ENCODE assay signal across 8 mouse cellular contexts in genomic region chr2:26639083-26639482, GRCm38 (mm10). TPM values are rescaled to one million over a fixed set of nuclear protein-coding genes. Genes with fewer than 3 reads are reported as not detected.
DNase-seq lines count a peak whose midpoint lies in the region; ATAC-seq and TF ChIP-seq lines count a peak whose summit lies in the region.

No protein-coding gene starts in this region.

- 0 out of 2 replicates have a peak overlapping the region, but pooled peaks have one; percentile 17 for H3K27ac ChIP-seq in embryonic facial prominence, embryonic 15.5 days (replicated peaks)
- peak overlapping the region; percentile 48 for H3K27ac ChIP-seq in hindbrain, embryonic 15.5 days (replicated peaks)
- H3K27ac ChIP-seq in liver, embryonic 12.5 days = peak overlapping the region; percentile 73

- no peaks in the 10 kb centered on the region for H3K9me3 ChIP-seq in E14TG2a.4 (ENCODE audit: low read length)
- H3K9me3 ChIP-seq in embryonic facial prominence, embryonic 15.5 days (replicated peaks) = no peaks in the 10 kb centered on the region
- H3K9me3 ChIP-seq in hindbrain, embryonic 15.5 days = no peaks in the 10 kb centered on the region
- H3K9me3 ChIP-seq in liver, embryonic 12.5 days (replicated peaks) = no peaks in the 10 kb centered on the region

- H3K4me3 ChIP-seq in E14TG2a.4 (replicated peaks; ENCODE audit: low read length) = peak overlapping the region; percentile 100
- H3K4me3 ChIP-seq in embryonic facial prominence, embryonic 15.5 days (replicated peaks) = peak overlapping the region; percentile 94
- H3K4me3 ChIP-seq in hindbrain, embryonic 15.5 days = peak overlapping the region; percentile 79
- peak overlapping the region; percentile 66 for H3K4me3 ChIP-seq in liver, embryonic 12.5 days

- peak overlapping the region; percentile 96 for H3K9ac ChIP-seq in embryonic facial prominence, embryonic 15.5 days
- peak overlapping the region; percentile 85 for H3K9ac ChIP-seq in hindbrain, embryonic 15.5 days
- peak overlapping the region; percentile 77 for H3K9ac ChIP-seq in liver, embryonic 12.5 days

- 4% methylated on average over 8 of the region's 8 CpGs for WGBS in embryonic facial prominence, embryonic 15.5 days
- 9% methylated on average over 8 of the region's 8 CpGs for WGBS in hindbrain, embryonic 15.5 days
- 4% methylated on average over 8 of the region's 8 CpGs for WGBS in liver, embryonic 12.5 days (ENCODE audit: insufficient replicate concordance)

- intact Hi-C loops in gastrocnemius, postnatal 36 days (cut with DNase I) = loop anchor here (5.0 kb wide), 1 partner anchor 42 kb away; no protein-coding TSS in a partner anchor

- peak; percentile 30 for TF ChIP-seq CTCF in E14TG2a.4 (conservative IDR thresholded peaks at IDR 0.05; ENCODE audit: low read length)

- peaks cover 73% of the 10 kb centered on the region for H3K4me1 ChIP-seq in E14TG2a.4 (replicated peaks; ENCODE audit: low read depth, low read length)
- peaks cover 29% of the 10 kb centered on the region for H3K4me1 ChIP-seq in embryonic facial prominence, embryonic 15.5 days
- peaks cover 51% of the 10 kb centered on the region for H3K4me1 ChIP-seq in hindbrain, embryonic 15.5 days (replicated peaks)
- peaks cover 46% of the 10 kb centered on the region for H3K4me1 ChIP-seq in liver, embryonic 12.5 days

- ATAC-seq in embryonic facial prominence, embryonic 15.5 days (ENCODE audit: insufficient number of reproducible peaks, low FRiP score, low TSS enrichment, low read depth) = no peak
- no peak for ATAC-seq in hindbrain, embryonic 15.5 days (ENCODE audit: low FRiP score, low read depth)
- ATAC-seq in liver, embryonic 12.5 days = peak; percentile 48

- peaks cover 53% of the 10 kb centered on the region for H3K36me3 ChIP-seq in E14TG2a.4 (ENCODE audit: insufficient read depth, low read length)
- peaks cover 47% of the 10 kb centered on the region for H3K36me3 ChIP-seq in embryonic facial prominence, embryonic 15.5 days
- H3K36me3 ChIP-seq in hindbrain, embryonic 15.5 days = peaks cover 31% of the 10 kb centered on the region
- H3K36me3 ChIP-seq in liver, embryonic 12.5 days = peaks cover 47% of the 10 kb centered on the region

- H3K27me3 ChIP-seq in E14TG2a.4 (ENCODE audit: insufficient read depth, low read length) = no peaks in the 10 kb centered on the region
- no peaks in the 10 kb centered on the region for H3K27me3 ChIP-seq in embryonic facial prominence, embryonic 15.5 days
- no peaks in the 10 kb centered on the region for H3K27me3 ChIP-seq in hindbrain, embryonic 15.5 days
- H3K27me3 ChIP-seq in liver, embryonic 12.5 days (replicated peaks) = no peaks in the 10 kb centered on the region

- peak overlapping the region; percentile 76 for H3K4me2 ChIP-seq in embryonic facial prominence, embryonic 15.5 days (replicated peaks)
- peak overlapping the region; percentile 78 for H3K4me2 ChIP-seq in hindbrain, embryonic 15.5 days
- peak overlapping the region; percentile 72 for H3K4me2 ChIP-seq in liver, embryonic 12.5 days

- DNase-seq in 416B (ENCODE audit: low read depth) = peak; percentile 80
- peak; percentile 81 for DNase-seq in naive thymus-derived CD4-positive, alpha-beta T cell, adult 2 months (ENCODE audit: low read depth)
- DNase-seq in layer of hippocampus, adult 18-20 months (ENCODE audit: low spot score in 2 of 2) = no peak
- DNase-seq in gastrocnemius, postnatal 36 days = no peak

RNA-seq across cellular contexts. Expression of gene Fam69b, which starts 10.8 kb away (rescaled TPM):
- polyA plus RNA-seq in embryonic facial prominence, embryonic 15.5 days (2015; fragmentation: Nextera tagmentation; extraction: Ambion mirVana) = 44.0 and 48.6 TPM in 2 replicates
- 138 and 152 TPM in 2 replicates for polyA plus RNA-seq in hindbrain, embryonic 15.5 days (2015; fragmentation: Nextera tagmentation; extraction: Ambion mirVana)
- polyA plus RNA-seq in liver, embryonic 12.5 days (2016; fragmentation: Nextera tagmentation; extraction: Ambion mirVana) = 4.6 and 5.5 TPM in 2 replicates
- 10 to 100 TPM; 67.9 to 72.8 TPM for total RNA-seq in layer of hippocampus, adult 18-20 months (2021)
- total RNA-seq in gastrocnemius, postnatal 36 days (2021) = 1 to 10 TPM; 1.6 to 2.3 TPM

RNA-seq across cellular contexts. Expression of gene Lcn4, which starts 32.0 kb away (rescaled TPM):
- not detected in 2 replicates for polyA plus RNA-seq in embryonic facial prominence, embryonic 15.5 days (2015; fragmentation: Nextera tagmentation; extraction: Ambion mirVana)
- not detected in 2 replicates for polyA plus RNA-seq in hindbrain, embryonic 15.5 days (2015; fragmentation: Nextera tagmentation; extraction: Ambion mirVana)
- not detected in 2 replicates for polyA plus RNA-seq in liver, embryonic 12.5 days (2016; fragmentation: Nextera tagmentation; extraction: Ambion mirVana)
- not detected for total RNA-seq in layer of hippocampus, adult 18-20 months (2021)
- not detected for total RNA-seq in gastrocnemius, postnatal 36 days (2021)

RNA-seq across cellular contexts. Expression of gene Agpat2, which starts 34.9 kb away (rescaled TPM):
- polyA plus RNA-seq in embryonic facial prominence, embryonic 15.5 days (2015; fragmentation: Nextera tagmentation; extraction: Ambion mirVana) = 31.7 and 32.2 TPM in 2 replicates
- polyA plus RNA-seq in hindbrain, embryonic 15.5 days (2015; fragmentation: Nextera tagmentation; extraction: Ambion mirVana) = 6.1 and 6.6 TPM in 2 replicates
- polyA plus RNA-seq in liver, embryonic 12.5 days (2016; fragmentation: Nextera tagmentation; extraction: Ambion mirVana) = 26.7 and 28.7 TPM in 2 replicates
- total RNA-seq in layer of hippocampus, adult 18-20 months (2021) = 1 to 10 TPM; 2.1 to 2.5 TPM
- 1 to 10 TPM; 5.6 to 5.9 TPM for total RNA-seq in gastrocnemius, postnatal 36 days (2021)

RNA-seq across cellular contexts. Expression of gene Gm20532, which starts 52.6 kb away (rescaled TPM):
- not detected in 2 replicates for polyA plus RNA-seq in embryonic facial prominence, embryonic 15.5 days (2015; fragmentation: Nextera tagmentation; extraction: Ambion mirVana)
- not detected in 2 replicates for polyA plus RNA-seq in hindbrain, embryonic 15.5 days (2015; fragmentation: Nextera tagmentation; extraction: Ambion mirVana)
- polyA plus RNA-seq in liver, embryonic 12.5 days (2016; fragmentation: Nextera tagmentation; extraction: Ambion mirVana) = not detected in 2 replicates
- not detected for total RNA-seq in layer of hippocampus, adult 18-20 months (2021)
- total RNA-seq in gastrocnemius, postnatal 36 days (2021) = not detected

RNA-seq across cellular contexts. Expression of gene Egfl7, which starts 59.3 kb away (rescaled TPM):
- 111 and 125 TPM in 2 replicates for polyA plus RNA-seq in embryonic facial prominence, embryonic 15.5 days (2015; fragmentation: Nextera tagmentation; extraction: Ambion mirVana)
- 70.7 and 75.3 TPM in 2 replicates for polyA plus RNA-seq in hindbrain, embryonic 15.5 days (2015; fragmentation: Nextera tagmentation; extraction: Ambion mirVana)
- polyA plus RNA-seq in liver, embryonic 12.5 days (2016; fragmentation: Nextera tagmentation; extraction: Ambion mirVana) = 106 and 120 TPM in 2 replicates
- total RNA-seq in layer of hippocampus, adult 18-20 months (2021) = 10 to 100 TPM; 53.5 to 59.7 TPM
- total RNA-seq in gastrocnemius, postnatal 36 days (2021) = 10 to 100 TPM; 50.0 to 62.2 TPM

Comparison
In these comparisons a context has a peak if more than half of its experiments do, and no peak if none do; other contexts are left out.
1. DNase-seq: peak in 416B (single experiment) and naive thymus-derived CD4-positive, alpha-beta T cell, adult 2 months (single experiment); none in layer of hippocampus, adult 18-20 months (0 of 2) and gastrocnemius, postnatal 36 days (0 of 2).
2. H3K27ac ChIP-seq: peak in every context shown above with its lines; median percentile 73 in liver, embryonic 12.5 days; 48 in hindbrain, embryonic 15.5 days; 17 in embryonic facial prominence, embryonic 15.5 days.
3. Peak in every context shown above with its lines, with median percentiles within 50 percentile points of each other: H3K4me3 ChIP-seq, H3K4me2 ChIP-seq and H3K9ac ChIP-seq.